Mouse (Mus musculus): Measurements from ENCODE around the gene Chn2. TPM values are rescaled to one million over a fixed set of nuclear protein-coding genes. Genes with fewer than 3 reads are reported as not detected.
"Not testable (repeated sequence)": the region's sequence is repeated elsewhere in the genome, so short reads cannot be mapped to it uniquely, and the experiment has no call there.

The Chn2 gene
- polyA plus RNA-seq, 1 experiment from 2014 or later, result 23.5 TPM

GRCm38 (mm10) chr6:54170286-54170894, 131.0 kb downstream of the Chn2 start:
- no peak for ATAC-seq (ENCODE audit: low read depth)
- Histone ChIP-seq H3K4me1 (ENCODE audit: control insufficient read depth, insufficient read depth, low read length) (no peaks in the 10 kb centered on the region), H3K36me3 (ENCODE audit: control insufficient read depth, insufficient read depth, low read length) (no peaks in the 10 kb centered on the region), H3K4me2 (ENCODE audit: low read depth, low read length) (no peak overlapping the region), H3K9ac (replicated peaks; ENCODE audit: low read depth, low read length) (no peak overlapping the region), H3K9me3 (ENCODE audit: control insufficient read depth, low read length) (no peaks in the 10 kb centered on the region), H3K27me3 (ENCODE audit: control insufficient read depth, insufficient read depth, low read length) (no peaks in the 10 kb centered on the region), H3K27ac (ENCODE audit: low read depth, low read length) (no peak overlapping the region), H3K4me3 (ENCODE audit: low read depth, low read length) (no peak overlapping the region)
- WGBS, result 64% methylated on average over 11 of the region's 11 CpGs

- H3K4me3 ChIP-seq (ENCODE audit: low read depth, low read length), result no peak overlapping the region
- H3K27me3 ChIP-seq (ENCODE audit: control insufficient read depth, insufficient read depth, low read length), result no peaks in the 10 kb centered on the region
- H3K9me3 ChIP-seq (ENCODE audit: control insufficient read depth, low read length), result no peaks in the 10 kb centered on the region
- ATAC-seq (ENCODE audit: low read depth), result no peak
- no peak overlapping the region for H3K9ac ChIP-seq (replicated peaks; ENCODE audit: low read depth, low read length)
- no peaks in the 10 kb centered on the region for H3K4me1 ChIP-seq (ENCODE audit: control insufficient read depth, insufficient read depth, low read length)
- 53% methylated on average over 6 of the region's 6 CpGs for WGBS
- no peaks in the 10 kb centered on the region for H3K36me3 ChIP-seq (ENCODE audit: control insufficient read depth, insufficient read depth, low read length)
- H3K27ac ChIP-seq (ENCODE audit: low read depth, low read length), result no peak overlapping the region
- no peak overlapping the region for H3K4me2 ChIP-seq (ENCODE audit: low read depth, low read length)
These were observed 132.0 kb downstream of the Chn2 start for GRCm38 (mm10) chr6:54171385-54171784.

GRCm38 (mm10) chr6:54175473-54176215, 136.3 kb downstream of the Chn2 start:
- no peaks in the 10 kb centered on the region for H3K9me3 ChIP-seq (ENCODE audit: control insufficient read depth, low read length)
- no peaks in the 10 kb centered on the region for H3K27me3 ChIP-seq (ENCODE audit: control insufficient read depth, insufficient read depth, low read length)
- H3K27ac ChIP-seq (ENCODE audit: low read depth, low read length), result no peak overlapping the region
- H3K4me2 ChIP-seq (ENCODE audit: low read depth, low read length), result no peak overlapping the region
- no peaks in the 10 kb centered on the region for H3K4me1 ChIP-seq (ENCODE audit: control insufficient read depth, insufficient read depth, low read length)
- 33% methylated on average over 8 of the region's 8 CpGs for WGBS
- no peaks in the 10 kb centered on the region for H3K36me3 ChIP-seq (ENCODE audit: control insufficient read depth, insufficient read depth, low read length)
- no peak overlapping the region for H3K4me3 ChIP-seq (ENCODE audit: low read depth, low read length)
- ATAC-seq (ENCODE audit: low read depth), result peak; percentile 61; the same call in 1 of the 2 replicates
- H3K9ac ChIP-seq (replicated peaks; ENCODE audit: low read depth, low read length), result no peak overlapping the region

GRCm38 (mm10) chr6:54177081-54177480, 137.7 kb downstream of the Chn2 start:
- not testable (repeated sequence) for H3K9ac ChIP-seq (replicated peaks; ENCODE audit: low read depth, low read length); H3K4me1 ChIP-seq (ENCODE audit: control insufficient read depth, insufficient read depth, low read length); H3K9me3 ChIP-seq (ENCODE audit: control insufficient read depth, low read length); ATAC-seq (ENCODE audit: low read depth); H3K36me3 ChIP-seq (ENCODE audit: control insufficient read depth, insufficient read depth, low read length); H3K4me3 ChIP-seq (ENCODE audit: low read depth, low read length); H3K27ac ChIP-seq (ENCODE audit: low read depth, low read length); H3K4me2 ChIP-seq (ENCODE audit: low read depth, low read length); H3K27me3 ChIP-seq (ENCODE audit: control insufficient read depth, insufficient read depth, low read length)
- WGBS, result 90% methylated on average over 6 of the region's 6 CpGs

- H3K4me1 ChIP-seq (ENCODE audit: control insufficient read depth, insufficient read depth, low read length), result no peaks in the 10 kb centered on the region
- H3K9ac ChIP-seq (replicated peaks; ENCODE audit: low read depth, low read length), result no peak overlapping the region
- H3K4me3 ChIP-seq (ENCODE audit: low read depth, low read length), result no peak overlapping the region
- no peak overlapping the region for H3K4me2 ChIP-seq (ENCODE audit: low read depth, low read length)
- WGBS, result 85% methylated on average over 1 of the region's 1 CpGs
- no peaks in the 10 kb centered on the region for H3K9me3 ChIP-seq (ENCODE audit: control insufficient read depth, low read length)
- ATAC-seq (ENCODE audit: low read depth), result no peak
- no peaks in the 10 kb centered on the region for H3K36me3 ChIP-seq (ENCODE audit: control insufficient read depth, insufficient read depth, low read length)
- H3K27ac ChIP-seq (ENCODE audit: low read depth, low read length), result no peak overlapping the region
- H3K27me3 ChIP-seq (ENCODE audit: control insufficient read depth, insufficient read depth, low read length), result no peaks in the 10 kb centered on the region
These were observed 139.9 kb downstream of the Chn2 start for GRCm38 (mm10) chr6:54179056-54179873.

- H3K4me1 ChIP-seq (ENCODE audit: control insufficient read depth, insufficient read depth, low read length), result no peaks in the 10 kb centered on the region
- H3K27me3 ChIP-seq (ENCODE audit: control insufficient read depth, insufficient read depth, low read length), result no peaks in the 10 kb centered on the region
- no peaks in the 10 kb centered on the region for H3K9me3 ChIP-seq (ENCODE audit: control insufficient read depth, low read length)
- 91% methylated on average over 6 of the region's 6 CpGs for WGBS
- no peak for ATAC-seq (ENCODE audit: low read depth)
- no peak overlapping the region for H3K4me2 ChIP-seq (ENCODE audit: low read depth, low read length)
- H3K27ac ChIP-seq (ENCODE audit: low read depth, low read length), result no peak overlapping the region
- no peak overlapping the region for H3K4me3 ChIP-seq (ENCODE audit: low read depth, low read length)
- H3K36me3 ChIP-seq (ENCODE audit: control insufficient read depth, insufficient read depth, low read length), result no peaks in the 10 kb centered on the region
- H3K9ac ChIP-seq (replicated peaks; ENCODE audit: low read depth, low read length), result no peak overlapping the region
These were observed 140.5 kb downstream of the Chn2 start for GRCm38 (mm10) chr6:54179874-54180212.

- 53% methylated on average over 14 of the region's 14 CpGs for WGBS
- Histone ChIP-seq H3K27ac (ENCODE audit: low read depth, low read length) (no peak overlapping the region), H3K4me2 (ENCODE audit: low read depth, low read length) (no peak overlapping the region)
These were observed 144.6 kb downstream of the Chn2 start for GRCm38 (mm10) chr6:54183825-54184578.

GRCm38 (mm10) chr6:54193631-54194305, 154.4 kb downstream of the Chn2 start:
- H3K4me3 ChIP-seq (ENCODE audit: low read depth, low read length), result no peak overlapping the region
- H3K4me1 ChIP-seq (ENCODE audit: control insufficient read depth, insufficient read depth, low read length), result peaks cover 5% of the 10 kb centered on the region; the same call in 1 of the 2 replicates
- no peaks in the 10 kb centered on the region for H3K36me3 ChIP-seq (ENCODE audit: control insufficient read depth, insufficient read depth, low read length)
- no peak overlapping the region for H3K27ac ChIP-seq (ENCODE audit: low read depth, low read length)
- no peak overlapping the region for H3K4me2 ChIP-seq (ENCODE audit: low read depth, low read length)
- H3K9me3 ChIP-seq (ENCODE audit: control insufficient read depth, low read length), result no peaks in the 10 kb centered on the region
- 26% methylated on average over 7 of the region's 7 CpGs for WGBS
- peak; percentile 66 for ATAC-seq (ENCODE audit: low read depth)
- H3K9ac ChIP-seq (replicated peaks; ENCODE audit: low read depth, low read length), result no peak overlapping the region
- H3K27me3 ChIP-seq (ENCODE audit: control insufficient read depth, insufficient read depth, low read length), result no peaks in the 10 kb centered on the region

More at GRCm38 (mm10) chr6:54183825-54184578, 144.6 kb downstream of the Chn2 start:
- ATAC-seq (ENCODE audit: low read depth), result no peak
- no peak overlapping the region for H3K4me3 ChIP-seq (ENCODE audit: low read depth, low read length)
- no peaks in the 10 kb centered on the region for H3K9me3 ChIP-seq (ENCODE audit: control insufficient read depth, low read length)
- no peak overlapping the region for H3K9ac ChIP-seq (replicated peaks; ENCODE audit: low read depth, low read length)
- no peaks in the 10 kb centered on the region for H3K27me3 ChIP-seq (ENCODE audit: control insufficient read depth, insufficient read depth, low read length)
- H3K4me1 ChIP-seq (ENCODE audit: control insufficient read depth, insufficient read depth, low read length), result no peaks in the 10 kb centered on the region
- no peaks in the 10 kb centered on the region for H3K36me3 ChIP-seq (ENCODE audit: control insufficient read depth, insufficient read depth, low read length)

Measured in neural tube, embryonic 14.5 days (tissue).